10 mouse cellular contexts compared by ENCODE assay signal in the genomic region with DNA sequence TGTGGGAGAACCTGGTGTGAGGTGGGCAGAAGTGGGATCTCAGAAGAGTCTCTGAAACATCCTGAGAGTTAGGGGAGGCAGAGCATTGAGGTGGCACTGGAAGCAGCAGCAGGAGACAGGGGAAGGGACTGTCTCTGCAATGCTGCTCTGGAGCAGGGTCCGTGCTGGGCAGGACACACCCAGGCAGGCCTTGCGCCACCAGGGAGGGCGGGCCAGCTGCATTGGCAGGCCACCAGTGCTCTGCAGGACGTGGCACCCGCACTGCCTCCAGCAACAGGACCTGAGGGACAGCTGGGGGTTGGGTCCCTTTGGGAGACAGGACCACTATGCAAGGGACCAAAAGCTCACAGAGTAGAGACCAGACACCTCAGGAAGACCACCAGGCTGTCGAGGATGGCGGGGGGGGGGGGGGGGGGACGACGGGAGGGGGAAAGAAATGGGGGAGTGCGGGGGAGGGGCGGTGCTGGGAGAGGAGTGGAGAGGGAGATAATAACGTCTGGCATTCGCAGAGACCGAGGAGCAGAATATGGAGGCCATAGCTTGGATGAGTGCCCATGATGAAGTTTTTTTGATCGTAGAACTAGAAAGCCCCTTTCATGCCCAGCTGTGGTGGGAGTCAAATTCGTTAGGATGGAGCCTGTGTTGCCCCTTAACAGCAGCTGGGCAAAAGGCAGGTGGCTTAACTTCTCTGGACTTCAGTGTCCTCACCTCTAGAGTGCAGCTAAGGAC. TPM values are rescaled to one million over a fixed set of nuclear protein-coding genes. Genes with fewer than 3 reads are reported as not detected.
DNase-seq lines count a peak whose midpoint lies in the region; ATAC-seq and TF ChIP-seq lines count a peak whose summit lies in the region.
"Had no signal": no experiment of that assay in that cellular context is flagged by ENCODE, and none has a peak within 500 bp of the region (broad histone marks: within the 10 kb centered on the region; RNA-seq: fewer than 3 reads in every experiment).

No protein-coding gene starts in this region.

- 0 out of 2 replicates have a peak overlapping the region, but pooled peaks have one; percentile 3 for H3K9ac ChIP-seq in intestine, postnatal 0 days (ENCODE audit: low read depth, low read length)

- peak overlapping the region; percentile 71 for H3K27ac ChIP-seq in gastrocnemius, adult 2 months
- no peak overlapping the region for H3K27ac ChIP-seq in intestine, postnatal 0 days (ENCODE audit: low read depth, low read length)

- H3K9me3 ChIP-seq in intestine, postnatal 0 days (ENCODE audit: control insufficient read depth): no peaks in the 10 kb centered on the region

- DNase-seq in heart, adult 11 months: peak; percentile 95
- no peak for DNase-seq in heart, adult 8-10 months (ENCODE audit: low spot score)
- DNase-seq in 3T3-L1 (ENCODE audit: low read depth, low spot score): peak; percentile 72
- peak; percentile 91 for DNase-seq in gastrocnemius, adult 2 months
- no peak for DNase-seq in spleen, postnatal 14 days (ENCODE audit: low spot score in 2 of 2)
- no peak for DNase-seq in embryo, embryonic 9.5 days (ENCODE audit: extremely low spot score)
- no peak for DNase-seq in kidney, adult 11 months

- ATAC-seq in intestine, postnatal 0 days: no peak

- no peaks in the 10 kb centered on the region for H3K36me3 ChIP-seq in intestine, postnatal 0 days (ENCODE audit: control insufficient read depth, insufficient read depth)

- no peaks in the 10 kb centered on the region for H3K27me3 ChIP-seq in intestine, postnatal 0 days (replicated peaks; ENCODE audit: control insufficient read depth, insufficient read depth, low read length)

- no peaks in the 10 kb centered on the region for H3K4me1 ChIP-seq in intestine, postnatal 0 days (replicated peaks; ENCODE audit: control insufficient read depth, insufficient read depth, low read length)

- no peak for TF ChIP-seq CTCF in gastrocnemius, adult 2 months (IDR thresholded peaks at IDR 0.05)
- TF ChIP-seq CTCF in intestine, postnatal 0 days (IDR thresholded peaks at IDR 0.05; ENCODE audit: low read depth): no peak

- H3K4me3 ChIP-seq in gastrocnemius, adult 2 months: peak overlapping the region; percentile 41; the same call in 1 of the 2 replicates
- no peak overlapping the region for H3K4me3 ChIP-seq in intestine, postnatal 0 days (ENCODE audit: low read depth, low read length)

- 33% methylated on average over 13 of the region's 16 CpGs for WGBS in intestine, postnatal 0 days

- intact Hi-C loops in gastrocnemius, adult 2 months (cut with DNase I): no loop called here

- no peak overlapping the region for H3K4me2 ChIP-seq in intestine, postnatal 0 days (replicated peaks; ENCODE audit: low read depth)

RNA-seq across cellular contexts. Expression of a gene that starts 20.2 kb away (rescaled TPM):
- 10 to 100 TPM; 23.3 to 50.4 (median 39.8) TPM for total RNA-seq in heart, adult 8-10 months (2022)
- total RNA-seq in gastrocnemius, adult 2 months (2021): 100 to 1,000 TPM; 154 to 483 TPM
- polyA plus RNA-seq in intestine, postnatal 0 days (2015; fragmentation: Nextera tagmentation; extraction: Ambion mirVana): 338 and 367 TPM in 2 replicates

RNA-seq across cellular contexts. Expression of a gene that starts 51.6 kb away (rescaled TPM):
- not detected for total RNA-seq in heart, adult 8-10 months (2022)
- total RNA-seq in gastrocnemius, adult 2 months (2021): not detected
- polyA plus RNA-seq in intestine, postnatal 0 days (2015; fragmentation: Nextera tagmentation; extraction: Ambion mirVana): not detected in 2 replicates
- total RNA-seq: CH12.LX had no signal
- polyA plus RNA-seq: neural tube, embryonic 11.5 days had no signal

Comparison
In these comparisons a context has a peak if more than half of its experiments do, and no peak if none do; other contexts are left out.
1. DNase-seq: peak in heart, adult 11 months (single experiment), 3T3-L1 (single experiment) and gastrocnemius, adult 2 months (single experiment); none in heart, adult 8-10 months (single experiment), spleen, postnatal 14 days (0 of 2), embryo, embryonic 9.5 days (single experiment) and kidney, adult 11 months (single experiment).